Mouse (Mus musculus): ENCODE results near the gene Cnksr1. TPM values are rescaled to one million over a fixed set of nuclear protein-coding genes. Genes with fewer than 3 reads are reported as not detected.

Cnksr1 gene
- polyA plus RNA-seq, 1 experiment from 2014 or later: 1.3 TPM

DNA sequence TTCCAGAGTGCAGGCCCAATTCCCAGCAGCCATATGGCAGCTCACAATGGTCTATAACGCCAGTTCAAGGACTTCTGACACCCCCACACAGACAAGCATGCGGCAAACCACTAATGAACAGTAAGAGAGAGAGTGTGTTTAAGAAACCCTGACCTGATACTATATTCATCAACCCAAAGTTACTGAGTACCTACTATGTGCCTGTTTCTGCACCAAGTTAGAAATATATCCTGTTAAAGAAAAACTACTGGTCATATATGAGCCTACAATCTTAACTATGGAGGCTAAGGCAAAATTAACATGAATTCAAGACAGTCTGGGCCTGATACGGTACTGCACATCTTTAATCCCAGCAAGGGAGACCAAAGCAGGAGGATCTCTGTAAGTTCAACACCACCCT, 52.6 kb downstream of the Cnksr1 start:
- 75% methylated on average over 3 of the region's 3 CpGs for WGBS
- Histone ChIP-seq H3K36me3 (no peaks in the 10 kb centered on the region), H3K9me3 (no peaks in the 10 kb centered on the region), H3K27ac (replicated peaks) (0 out of 2 replicates have a peak overlapping the region, but pooled peaks have one; percentile 90), H3K27me3 (replicated peaks) (no peaks in the 10 kb centered on the region), H3K9ac (peak overlapping the region; percentile 96), H3K4me1 (peaks cover 28% of the 10 kb centered on the region), H3K4me2 (peak overlapping the region; percentile 95), H3K4me3 (peak overlapping the region; percentile 91)
- no peak for ATAC-seq (ENCODE audit: extremely low read depth, insufficient number of reproducible peaks, low FRiP score, low TSS enrichment)

DNA sequence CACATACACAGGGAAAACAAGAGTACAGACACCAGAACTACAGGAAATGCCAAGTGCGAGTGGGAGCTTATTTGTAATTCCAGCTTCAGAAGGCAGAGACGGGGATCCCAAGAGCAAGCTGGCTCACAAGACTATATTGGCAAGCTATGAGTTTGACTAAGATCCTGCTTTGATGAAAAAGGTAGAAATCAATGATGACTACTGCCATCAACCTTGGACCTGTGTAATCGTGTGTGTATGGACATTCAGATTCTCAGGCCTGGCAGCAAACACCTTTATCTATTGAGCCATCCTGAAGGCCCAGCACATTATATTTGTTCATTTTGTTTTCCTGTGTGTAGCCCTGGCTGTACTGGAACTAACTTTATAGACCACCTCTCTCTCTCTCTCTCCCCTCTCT, 54.5 kb downstream of the Cnksr1 start:
- 64% methylated on average over 3 of the region's 3 CpGs for WGBS
- no peak overlapping the region for H3K4me2 ChIP-seq
- no peaks in the 10 kb centered on the region for H3K36me3 ChIP-seq
- H3K27ac ChIP-seq (replicated peaks): no peak overlapping the region
- H3K27me3 ChIP-seq (replicated peaks): no peaks in the 10 kb centered on the region
- peaks cover 30% of the 10 kb centered on the region for H3K4me1 ChIP-seq
- H3K9ac ChIP-seq: no peak overlapping the region
- ATAC-seq (ENCODE audit: extremely low read depth, insufficient number of reproducible peaks, low FRiP score, low TSS enrichment): no peak
- no peak overlapping the region for H3K4me3 ChIP-seq
- no peaks in the 10 kb centered on the region for H3K9me3 ChIP-seq

DNA sequence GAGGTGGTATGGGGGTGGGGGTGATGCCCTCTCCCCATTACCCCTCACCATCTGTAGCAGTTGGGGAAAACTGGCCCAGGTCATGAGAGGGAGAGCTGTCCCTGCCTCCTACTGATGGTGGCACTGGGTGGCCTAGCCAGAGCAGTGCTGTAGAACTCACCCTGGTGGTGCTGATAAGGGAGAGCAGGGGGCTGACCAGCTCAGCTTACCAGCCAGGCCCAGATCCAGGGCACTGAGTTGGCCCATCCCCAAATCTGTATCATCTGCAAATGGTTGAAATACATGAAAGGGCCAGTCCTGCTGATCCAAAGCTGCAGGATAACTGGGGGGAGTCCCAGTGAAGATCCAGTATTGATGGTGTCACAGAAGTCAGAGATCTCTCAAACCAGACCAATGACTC, 56.4 kb downstream of the Cnksr1 start:
- no peak for ATAC-seq (ENCODE audit: extremely low read depth, insufficient number of reproducible peaks, low FRiP score, low TSS enrichment)
- H3K4me3 ChIP-seq: no peak overlapping the region
- no peak overlapping the region for H3K9ac ChIP-seq
- no peak overlapping the region for H3K4me2 ChIP-seq
- no peaks in the 10 kb centered on the region for H3K27me3 ChIP-seq (replicated peaks)
- H3K36me3 ChIP-seq: no peaks in the 10 kb centered on the region
- H3K27ac ChIP-seq (replicated peaks): 0 out of 2 replicates have a peak overlapping the region, but pooled peaks have one; percentile 12
- no peaks in the 10 kb centered on the region for H3K9me3 ChIP-seq
- H3K4me1 ChIP-seq: peaks cover 35% of the 10 kb centered on the region

DNA sequence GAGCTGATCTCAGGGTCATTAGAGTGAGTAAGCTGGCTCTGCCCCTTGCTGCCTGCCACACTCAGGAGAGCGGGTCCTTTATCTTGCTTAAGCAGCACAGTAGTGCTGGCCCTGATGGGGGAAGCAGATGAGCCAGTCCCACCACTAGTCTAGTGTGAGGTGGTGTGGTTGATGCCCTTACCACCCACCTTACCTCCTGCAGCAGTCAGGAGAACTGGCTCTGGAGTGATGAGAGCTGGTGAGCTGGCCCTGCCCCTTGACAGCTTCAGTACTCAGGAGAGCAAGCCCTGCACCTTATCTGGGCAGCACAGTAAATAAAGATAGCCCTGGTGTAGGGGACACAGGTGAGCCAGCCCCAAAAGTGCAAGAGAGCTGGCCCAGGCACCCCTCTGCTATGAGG, 57.1 kb downstream of the Cnksr1 start:
- peak overlapping the region; percentile 2; the same call in 1 of the 2 replicates for H3K9ac ChIP-seq
- H3K27ac ChIP-seq (replicated peaks): no peak overlapping the region
- H3K4me2 ChIP-seq: no peak overlapping the region
- H3K27me3 ChIP-seq (replicated peaks): no peaks in the 10 kb centered on the region
- peaks cover 34% of the 10 kb centered on the region for H3K4me1 ChIP-seq
- peaks cover 6% of the 10 kb centered on the region for H3K36me3 ChIP-seq
- WGBS: 63% methylated on average over 1 of the region's 1 CpGs
- no peak overlapping the region for H3K4me3 ChIP-seq
- no peaks in the 10 kb centered on the region for H3K9me3 ChIP-seq
- ATAC-seq (ENCODE audit: extremely low read depth, insufficient number of reproducible peaks, low FRiP score, low TSS enrichment): no peak

Other genes with a start within 250 kb of the Cnksr1 start
- 31.0 and 33.6 TPM in 2 replicates for gene Dhdds, start 237.5 kb downstream of the Cnksr1 start, polyA plus RNA-seq (2015; fragmentation: Nextera tagmentation; extraction: Ambion mirVana)
- 0.25 and 0.27 TPM in 2 replicates for gene Lin28a, start 219.6 kb downstream of the Cnksr1 start, polyA plus RNA-seq (2015; fragmentation: Nextera tagmentation; extraction: Ambion mirVana)
- gene Zfp683, start 184.6 kb downstream of the Cnksr1 start, polyA plus RNA-seq (2015; fragmentation: Nextera tagmentation; extraction: Ambion mirVana): not detected in 2 replicates
- 0.46 TPM in 1 of 2 replicates, not detected in the other for gene Crybg2, start 177.6 kb downstream of the Cnksr1 start, polyA plus RNA-seq (2015; fragmentation: Nextera tagmentation; extraction: Ambion mirVana)
- 7.6 and 7.7 TPM in 2 replicates for gene Cd52, start 143.3 kb downstream of the Cnksr1 start, polyA plus RNA-seq (2015; fragmentation: Nextera tagmentation; extraction: Ambion mirVana)
- gene Ubxn11, start 135.8 kb downstream of the Cnksr1 start, polyA plus RNA-seq (2015; fragmentation: Nextera tagmentation; extraction: Ambion mirVana): 1.7 and 2.1 TPM in 2 replicates
- gene Sh3bgrl3, start 109.6 kb downstream of the Cnksr1 start, polyA plus RNA-seq (2015; fragmentation: Nextera tagmentation; extraction: Ambion mirVana): 198 and 202 TPM in 2 replicates
- 25.8 and 28.3 TPM in 2 replicates for gene Cep85, start 51.3 kb downstream of the Cnksr1 start, polyA plus RNA-seq (2015; fragmentation: Nextera tagmentation; extraction: Ambion mirVana)
- not detected in 2 replicates for gene Gm7534, start 35.4 kb downstream of the Cnksr1 start, polyA plus RNA-seq (2015; fragmentation: Nextera tagmentation; extraction: Ambion mirVana)
- gene Catsper4, start 11.0 kb downstream of the Cnksr1 start, polyA plus RNA-seq (2015; fragmentation: Nextera tagmentation; extraction: Ambion mirVana): not detected in 2 replicates
- 0.17 and 0.21 TPM in 2 replicates for gene E130218I03Rik, start 5.3 kb upstream of the Cnksr1 start, polyA plus RNA-seq (2015; fragmentation: Nextera tagmentation; extraction: Ambion mirVana)
- 9.2 and 9.9 TPM in 2 replicates for gene Zfp593, start 7.2 kb upstream of the Cnksr1 start, polyA plus RNA-seq (2015; fragmentation: Nextera tagmentation; extraction: Ambion mirVana)
- not detected in 2 replicates for gene Gm30191, start 8.5 kb upstream of the Cnksr1 start, polyA plus RNA-seq (2015; fragmentation: Nextera tagmentation; extraction: Ambion mirVana)
- 4.3 and 5.0 TPM in 2 replicates for gene Grrp1, start 15.7 kb upstream of the Cnksr1 start, polyA plus RNA-seq (2015; fragmentation: Nextera tagmentation; extraction: Ambion mirVana)
- 13.4 and 13.5 TPM in 2 replicates for gene Pdik1l, start 49.5 kb upstream of the Cnksr1 start, polyA plus RNA-seq (2015; fragmentation: Nextera tagmentation; extraction: Ambion mirVana)
- 108 and 136 TPM in 2 replicates for gene Trim63, start 76.7 kb upstream of the Cnksr1 start, polyA plus RNA-seq (2015; fragmentation: Nextera tagmentation; extraction: Ambion mirVana)
- 0.11 and 0.19 TPM in 2 replicates for gene Slc30a2, start 104.8 kb upstream of the Cnksr1 start, polyA plus RNA-seq (2015; fragmentation: Nextera tagmentation; extraction: Ambion mirVana)
- gene Extl1, start 145.5 kb upstream of the Cnksr1 start, polyA plus RNA-seq (2015; fragmentation: Nextera tagmentation; extraction: Ambion mirVana): 2.7 and 3.3 TPM in 2 replicates
- gene Pafah2, start 157.9 kb upstream of the Cnksr1 start, polyA plus RNA-seq (2015; fragmentation: Nextera tagmentation; extraction: Ambion mirVana): 9.0 and 9.9 TPM in 2 replicates
- 988 and 1,051 TPM in 2 replicates for gene Stmn1, start 229.9 kb upstream of the Cnksr1 start, polyA plus RNA-seq (2015; fragmentation: Nextera tagmentation; extraction: Ambion mirVana)

All from heart, embryonic 13.5 days (tissue).